Mouse (Mus musculus): ENCODE data around the gene Emsy.

GRCm38 (mm10) chr7:98594731-98595130 is 61.9 kb downstream of the Emsy start:
- TF ChIP-seq CTCF (conservative IDR thresholded peaks at IDR 0.05; ENCODE audit: insufficient read depth, insufficient read length, low read depth, low read length) (no peak), POLR2A (IDR thresholded peaks at IDR 0.05; ENCODE audit: low read depth, low read length) (no peak)

Data from kidney, adult 2 months (tissue).